Mouse (Mus musculus) neutrophil, adult 59 days (primary cell): ENCODE results near the gene Lgi2. TPM values are rescaled to one million over a fixed set of nuclear protein-coding genes. Genes with fewer than 3 reads are reported as not detected.

Experiments used
- total RNA-seq, 2 experiments: library from RNA; stranded (reverse); gene quantifications; 1 replicate in 1 of 2; 2 replicates in 1 of 2; pipeline ENCODE4 v1.2.4; 2023

The Lgi2 gene
- total RNA-seq, result not detected

DNA sequence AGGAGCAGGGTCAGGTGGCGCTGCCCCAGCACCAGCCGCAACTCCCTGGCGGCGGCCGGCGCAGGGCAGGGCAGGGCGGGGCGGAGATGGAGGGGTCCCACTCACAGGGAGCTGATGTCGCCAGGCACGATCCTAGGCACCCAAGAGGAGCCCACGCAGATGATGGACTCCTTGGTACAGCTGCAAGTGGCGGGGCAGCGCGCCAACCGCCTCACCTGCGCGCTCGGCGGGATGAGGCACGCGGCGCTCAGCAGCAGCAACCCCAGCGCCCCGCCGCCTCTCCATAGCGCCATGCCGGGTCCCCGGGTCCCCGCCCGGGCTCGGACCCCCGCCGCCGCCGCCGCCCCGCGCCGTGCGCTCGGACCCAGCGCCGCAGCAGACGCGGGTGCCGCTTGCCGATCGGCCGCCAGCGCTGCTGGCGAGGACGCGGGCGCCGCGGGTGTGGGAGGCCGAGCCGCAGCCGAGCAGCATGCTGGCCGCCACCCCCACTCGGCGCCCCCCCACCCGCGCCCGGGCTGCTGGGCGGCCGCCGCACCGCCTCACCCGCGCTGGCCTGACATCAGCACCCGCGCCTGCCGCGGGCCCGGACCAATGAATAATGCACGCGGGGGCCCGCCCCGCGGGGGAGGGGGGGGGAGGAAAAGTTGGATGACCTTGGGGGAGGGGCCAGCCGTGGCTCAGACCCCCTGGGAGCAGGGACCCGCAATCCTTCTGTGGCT is at the start of gene Lgi2:
TSS of gene Lgi2 (minus strand) at position 650 of the 719 bp plus-strand sequence.

Other genes starting within 250 kb of the Lgi2 start
- gene Sod3, start 202.7 kb downstream of the Lgi2 start, total RNA-seq, result under 1 TPM; 0.11 to 0.15 TPM
- under 1 TPM; 0.60 to 0.64 TPM for gene Ccdc149, start 94.9 kb downstream of the Lgi2 start, total RNA-seq
- 10 to 100 TPM in 1 of 2 experiments, 1 to 10 TPM in 1; 8.6 to 11.8 TPM for gene Sepsecs, start 103.2 kb upstream of the Lgi2 start, total RNA-seq
- 10 to 100 TPM; 24.1 to 25.8 TPM for gene Pi4k2b, start 175.1 kb upstream of the Lgi2 start, total RNA-seq
- gene Zcchc4, start 208.9 kb upstream of the Lgi2 start, total RNA-seq, result 1 to 10 TPM; 9.5 to 10.0 TPM